Mouse (Mus musculus) thymus, postnatal 36 days (tissue): ENCODE data around the gene Susd4.

Source experiments
- DNase-seq, 2 experiments: peaks; one replicate each; pipeline ENCODE4 v3.0.0; 2022; ENCODE audit warnings: mixed read lengths in 2 of 2

Susd4 gene

GRCm38 (mm10) chr1:182863396-182863795 is 99.7 kb downstream of the Susd4 start:
- DNase-seq: no peak

- DNase-seq: no peak
These were observed 104.2 kb downstream of the Susd4 start for GRCm38 (mm10) chr1:182867886-182868285.

DNA sequence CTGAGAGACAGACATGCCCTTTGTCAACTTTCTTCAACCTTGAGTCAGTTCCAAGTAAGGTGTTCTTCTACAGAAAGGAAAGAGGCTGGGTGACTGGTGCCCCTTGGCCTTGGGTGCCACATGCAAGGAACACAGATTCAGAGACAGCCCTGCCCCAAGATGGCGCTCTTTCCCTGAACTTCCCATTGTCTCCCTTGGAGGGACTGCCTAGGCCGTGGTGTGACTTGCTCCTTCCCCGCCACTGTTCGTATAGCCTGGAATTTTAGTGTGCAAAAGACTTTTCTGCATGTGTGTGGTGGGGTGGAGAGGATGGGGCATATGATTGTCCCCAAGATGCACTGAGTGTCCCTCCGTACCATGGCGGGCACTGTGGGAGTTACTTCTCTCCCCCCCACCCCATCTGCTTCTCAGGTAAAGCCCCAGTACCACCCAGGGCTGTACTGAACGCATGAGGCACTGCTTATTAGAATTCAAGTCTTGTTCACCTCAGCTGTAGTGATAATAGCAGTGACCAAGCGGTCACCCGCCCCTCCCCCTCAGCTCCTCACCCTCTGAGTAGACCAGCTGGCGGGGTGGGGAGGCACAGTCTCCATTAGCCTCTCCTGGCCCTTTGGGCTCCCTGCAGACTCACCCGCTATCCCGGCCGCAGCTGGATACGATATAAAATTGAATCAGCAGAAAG is 104.9 kb downstream of the Susd4 start:
- peak in 1 of 2 experiments; percentile 10 for DNase-seq

DNA sequence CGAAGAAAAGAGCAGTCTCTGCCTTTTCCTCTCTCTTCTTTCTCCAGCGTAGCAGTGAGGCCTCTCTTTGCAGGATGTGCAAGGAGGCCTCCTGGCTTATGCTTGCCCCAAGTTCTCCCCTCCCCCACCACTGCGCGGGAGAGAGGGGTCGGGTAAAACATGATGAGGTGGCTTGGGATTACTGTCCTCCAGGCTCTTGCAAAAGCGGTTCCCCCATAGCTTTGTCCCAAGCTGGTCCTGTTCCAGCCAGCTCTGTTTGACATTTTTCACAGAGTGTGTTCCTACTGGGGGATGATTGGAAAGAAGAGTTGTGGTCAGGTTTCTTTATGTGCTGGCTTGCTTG is 105.4 kb downstream of the Susd4 start:
- DNase-seq: no peak

DNA sequence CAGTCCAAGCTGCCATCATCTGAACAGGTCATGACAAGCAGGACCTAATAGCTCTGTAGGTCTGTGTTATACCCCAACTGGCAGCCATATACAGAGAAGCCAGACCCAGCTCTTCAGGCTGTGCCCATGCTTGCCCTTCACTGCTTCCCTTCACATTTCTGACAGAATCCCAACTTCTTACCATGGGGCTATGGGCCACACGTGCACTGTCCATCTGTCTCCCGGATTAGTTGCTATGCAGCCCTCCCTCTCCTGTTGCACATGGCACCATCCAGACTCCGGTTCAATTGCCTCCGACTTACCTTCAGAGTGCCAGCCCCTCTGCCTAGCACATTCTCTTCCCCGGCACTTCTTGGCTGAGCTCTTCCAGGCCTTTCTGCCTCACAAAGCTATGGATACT is 114.5 kb downstream of the Susd4 start:
- DNase-seq: no peak

DNA sequence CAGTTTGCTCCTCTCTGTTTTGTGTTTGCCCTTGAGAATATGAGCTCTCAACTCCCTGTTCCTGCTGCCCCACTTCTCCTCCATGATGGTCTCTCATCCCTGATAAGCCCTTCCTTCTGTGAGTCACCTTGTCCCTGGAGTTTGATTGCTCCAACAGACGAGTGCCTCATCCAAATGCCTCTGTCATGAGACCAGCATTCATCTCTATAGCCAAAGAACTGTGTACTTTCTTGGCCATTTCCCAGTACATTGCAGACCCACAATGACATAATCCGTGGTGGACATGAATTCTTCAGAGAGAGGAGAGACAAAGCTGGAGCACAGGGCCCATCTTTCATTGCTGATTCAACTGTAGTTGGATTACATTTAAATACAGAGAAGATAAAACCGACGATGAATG is 115.1 kb downstream of the Susd4 start:
- DNase-seq: no peak

DNA sequence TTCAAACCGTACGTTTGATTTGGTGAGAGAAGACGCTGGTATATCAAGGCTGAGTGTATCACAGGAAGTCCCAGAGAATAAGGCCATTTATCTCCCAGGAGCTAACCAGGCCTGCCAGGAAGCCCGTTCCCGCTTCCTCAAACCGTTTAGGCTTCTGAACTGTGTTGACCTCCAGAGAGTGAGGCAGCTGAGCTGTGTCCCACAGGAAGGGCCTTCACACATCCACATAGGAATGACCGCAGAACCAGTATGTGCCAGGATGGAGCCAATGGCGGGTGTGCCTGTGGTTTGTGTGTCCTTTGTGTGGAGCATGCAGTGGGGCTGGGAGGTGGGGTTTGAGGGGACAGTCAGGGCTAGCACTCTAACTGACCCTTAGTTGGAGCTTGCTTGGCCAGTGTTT is 117.6 kb downstream of the Susd4 start:
- DNase-seq: no peak

- DNase-seq: no peak
These were observed 119.0 kb downstream of the Susd4 start for GRCm38 (mm10) chr1:182882611-182883010.

GRCm38 (mm10) chr1:182895698-182896097 is 132.0 kb downstream of the Susd4 start:
- peak; percentile 36 to 43 for DNase-seq

GRCm38 (mm10) chr1:182897071-182897470 is 133.4 kb downstream of the Susd4 start:
- DNase-seq: no peak

DNA sequence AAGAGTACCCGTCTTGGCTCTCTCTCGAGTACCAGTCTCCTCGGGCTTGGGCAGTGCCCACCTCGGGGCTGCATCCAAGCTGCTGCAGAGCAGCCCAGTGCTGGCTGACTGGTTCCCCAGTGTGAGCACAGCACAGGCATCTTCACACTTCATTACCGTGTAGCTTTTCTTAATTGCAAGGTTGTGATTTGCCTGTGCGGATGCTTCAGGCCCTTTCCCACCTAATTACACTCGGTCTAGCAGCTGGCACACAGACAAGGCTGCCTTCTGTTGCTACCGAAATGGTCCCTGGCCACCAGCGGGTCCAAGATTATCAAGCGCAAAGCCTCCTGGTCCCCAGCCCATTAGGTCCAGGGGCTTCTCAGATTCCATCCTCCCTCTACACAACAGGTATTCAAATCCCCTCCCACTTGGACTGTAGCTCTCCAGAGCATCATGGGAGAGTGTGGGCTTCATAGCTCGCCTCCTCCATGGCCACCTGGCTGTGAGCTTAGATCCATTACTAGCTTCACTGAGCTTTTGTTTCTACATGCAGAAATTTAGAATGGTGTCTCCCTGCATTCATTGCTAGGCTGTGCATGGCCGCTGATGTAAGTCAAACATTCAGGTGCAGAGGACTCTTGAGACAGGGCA is 134.0 kb downstream of the Susd4 start:
- no peak for DNase-seq

GRCm38 (mm10) chr1:182902095-182902494 is 138.4 kb downstream of the Susd4 start:
- DNase-seq: no peak

DNA sequence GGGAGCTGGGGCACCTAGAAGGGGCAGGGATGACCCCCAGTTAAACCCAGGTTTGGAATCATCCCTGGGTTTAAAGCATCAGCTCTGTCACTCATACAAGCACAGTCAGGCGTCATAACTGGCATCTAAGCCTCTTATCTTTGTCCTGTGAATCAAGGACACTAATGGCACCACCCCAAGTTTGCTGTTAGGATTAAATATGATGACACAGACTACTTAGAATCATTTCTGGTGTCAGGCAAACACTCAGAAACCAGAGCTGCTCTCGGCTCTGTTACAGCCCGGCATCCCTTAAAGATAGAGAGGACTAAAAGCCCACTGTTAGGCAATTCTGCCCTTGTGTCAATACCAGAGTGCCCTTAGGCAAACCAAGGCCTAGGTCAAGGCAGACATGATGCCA is 139.2 kb downstream of the Susd4 start:
- DNase-seq: no peak

DNA sequence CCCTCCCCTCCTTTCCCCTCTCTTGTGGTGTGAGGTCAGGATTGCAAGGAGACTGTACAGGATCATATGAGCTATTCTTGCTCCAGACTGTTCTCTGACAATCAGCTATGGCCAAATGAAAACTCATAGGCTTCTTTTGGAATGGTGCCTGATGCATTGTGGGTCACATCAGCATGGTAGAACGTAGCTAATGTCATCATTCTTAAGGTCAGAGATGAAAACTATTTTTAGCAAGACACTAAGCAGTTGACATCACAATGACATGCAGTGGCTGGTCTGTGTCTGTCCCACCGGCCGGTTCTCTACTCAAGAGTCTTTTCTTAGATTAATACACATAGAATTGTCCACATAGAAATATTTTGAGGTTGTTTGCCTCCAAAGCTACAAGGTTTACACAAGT is 142.0 kb downstream of the Susd4 start:
- DNase-seq: no peak

DNA sequence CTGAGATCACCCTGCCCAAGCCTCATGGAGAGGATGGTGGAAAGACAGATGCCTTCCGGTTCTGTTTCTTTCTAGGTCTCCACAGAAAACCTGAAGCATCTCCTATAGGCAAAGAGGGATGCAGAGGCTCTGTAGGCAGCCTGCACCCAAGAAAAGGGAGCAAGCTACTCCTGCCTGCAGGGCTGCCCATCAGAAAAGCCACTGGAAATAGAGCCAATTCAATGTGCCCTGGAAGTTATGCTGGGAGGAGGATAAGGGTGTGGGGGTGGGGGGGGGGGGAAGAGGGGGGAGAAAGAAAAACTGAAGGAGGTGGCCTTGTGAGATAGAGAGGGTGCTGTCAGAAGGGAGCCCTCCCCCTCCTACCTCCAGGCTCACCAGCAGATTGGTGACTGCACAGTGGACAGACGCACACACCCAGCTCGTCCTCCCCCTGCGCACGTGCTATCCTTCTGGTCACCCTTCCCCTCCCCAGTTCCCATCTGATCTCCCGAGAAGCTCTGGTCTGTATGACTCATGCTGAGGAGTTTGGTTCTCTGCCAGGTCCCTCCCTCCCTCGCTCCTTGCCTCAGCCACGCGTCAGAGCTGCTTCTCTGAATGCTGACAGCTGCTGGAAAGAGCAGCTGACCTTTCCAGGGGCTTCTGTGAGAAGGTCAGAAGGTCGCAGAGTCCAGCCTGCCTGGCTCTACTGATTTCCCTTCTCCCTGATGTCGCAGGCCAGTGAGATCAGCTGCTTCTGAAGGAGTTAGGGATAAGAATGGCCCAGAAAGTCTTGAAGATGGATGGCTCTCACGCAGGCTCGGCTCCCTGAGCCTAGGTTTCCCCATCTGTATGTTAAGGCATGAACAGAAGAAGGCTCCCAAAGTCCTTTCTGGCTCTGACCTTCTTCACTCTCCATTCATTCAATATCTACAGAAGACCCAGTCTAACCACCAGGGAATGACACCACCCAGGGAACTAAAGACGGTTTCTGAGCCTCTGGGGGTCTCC is 144.7 kb downstream of the Susd4 start:
- DNase-seq: peak in 1 of 2 experiments; percentile 7

DNA sequence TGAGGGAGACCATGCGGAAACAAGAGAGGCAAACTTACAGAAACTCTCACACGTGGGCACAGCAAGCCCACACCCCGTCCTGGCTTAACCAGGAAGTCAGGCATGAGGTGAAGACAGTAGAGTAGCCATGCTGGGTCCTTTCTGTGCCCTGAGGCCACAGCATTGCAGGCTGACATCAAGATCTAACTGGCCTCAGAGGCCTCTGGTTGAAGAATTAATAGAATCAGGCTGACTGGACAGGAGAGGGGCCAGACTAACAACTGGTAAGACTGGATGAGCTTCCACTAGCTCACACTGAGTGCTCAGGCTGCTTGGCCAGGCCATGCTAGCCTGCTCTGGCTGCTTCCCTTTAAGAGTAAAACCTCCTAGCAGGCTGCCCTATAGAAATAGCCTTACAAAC is 145.4 kb downstream of the Susd4 start:
- DNase-seq: no peak

GRCm38 (mm10) chr1:182909596-182909995 is 145.9 kb downstream of the Susd4 start:
- no peak for DNase-seq

GRCm38 (mm10) chr1:182912591-182912990 is 148.9 kb downstream of the Susd4 start:
- DNase-seq: no peak

DNA sequence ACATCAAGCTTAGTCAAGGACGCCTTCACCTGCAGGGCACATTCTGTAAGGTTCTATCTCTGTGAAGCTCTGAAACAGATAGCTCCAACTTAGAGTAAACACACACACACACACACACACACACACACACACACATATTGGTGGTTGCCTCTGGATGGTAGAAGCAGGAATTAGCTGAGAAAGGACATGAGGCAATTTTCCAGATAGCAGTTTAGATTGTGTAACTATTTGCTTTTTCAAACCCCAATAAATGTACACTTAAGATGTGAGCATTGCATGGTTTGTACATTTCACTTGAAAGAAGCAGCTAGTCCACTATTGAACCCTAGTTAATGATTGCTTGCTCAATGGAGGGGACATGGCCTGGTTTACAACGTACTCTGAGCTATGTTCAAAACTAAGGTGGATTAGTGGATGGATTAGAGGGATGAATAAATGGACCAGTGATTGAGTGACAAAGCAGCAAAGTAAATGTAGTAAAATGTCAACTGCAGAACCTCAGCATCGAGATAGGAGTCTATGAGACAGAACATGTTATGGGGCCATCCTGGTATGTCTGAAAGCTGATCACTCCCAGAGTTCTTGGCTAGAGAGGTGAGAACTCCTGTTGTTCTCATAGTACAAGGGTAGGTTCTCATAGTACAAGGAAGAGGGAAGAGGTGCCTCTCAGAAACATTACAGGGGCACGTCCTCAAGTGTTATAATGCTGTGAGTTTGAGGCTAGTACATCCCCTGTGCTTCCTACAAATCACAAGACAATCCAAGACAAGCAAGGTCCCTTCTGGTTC is 150.7 kb downstream of the Susd4 start:
- no peak for DNase-seq

DNA sequence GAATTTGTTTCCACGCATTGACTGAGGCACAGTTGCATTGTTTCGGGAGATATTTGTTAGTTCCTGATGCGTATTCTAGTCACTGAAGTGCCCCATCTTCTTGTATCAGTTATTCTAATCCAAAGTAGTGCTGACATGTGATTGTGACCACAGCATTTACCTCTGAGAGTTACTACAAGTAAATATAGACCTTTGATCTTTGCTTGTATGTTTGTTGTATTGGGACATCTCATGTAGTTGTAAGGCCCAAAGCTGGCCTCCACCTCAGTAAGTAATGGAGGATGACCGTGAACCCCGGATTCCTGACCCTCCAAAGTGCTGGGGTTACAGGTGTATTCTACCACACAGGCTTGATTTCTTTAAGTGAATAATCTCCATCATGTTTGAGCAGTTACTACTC is 152.5 kb downstream of the Susd4 start:
- DNase-seq: no peak

DNA sequence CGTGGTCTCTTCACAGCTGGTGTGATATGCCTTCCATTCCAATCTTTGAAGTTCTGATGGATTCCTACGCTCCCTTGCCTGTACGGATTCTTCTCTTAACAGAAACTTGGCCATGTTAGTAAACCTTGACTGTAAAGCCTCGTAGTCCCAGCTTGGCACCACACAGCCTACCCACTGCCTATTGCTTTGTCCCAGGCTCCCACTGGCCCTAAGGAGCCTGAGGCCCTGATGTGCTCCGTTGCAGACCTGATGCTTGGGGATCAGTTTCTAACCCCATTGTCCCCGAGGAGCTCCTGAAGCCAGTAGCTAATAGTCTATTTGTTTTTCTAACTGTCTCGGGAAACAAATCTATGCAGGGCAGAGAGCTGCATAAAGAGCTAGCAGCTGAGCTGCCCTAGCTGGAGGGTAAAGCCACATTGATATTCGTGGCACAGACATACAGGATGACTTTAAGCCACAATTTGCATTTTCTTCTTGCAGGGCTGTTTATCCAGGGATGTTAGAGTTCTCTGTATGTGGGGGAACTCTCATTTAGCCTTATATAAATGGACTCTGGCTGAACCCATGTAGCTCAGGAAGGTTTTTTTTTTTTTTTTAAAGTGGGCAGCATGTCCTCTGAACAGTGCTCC is 155.2 kb downstream of the Susd4 start:
- no peak for DNase-seq

GRCm38 (mm10) chr1:182922824-182923223 is 159.2 kb downstream of the Susd4 start:
- DNase-seq: no peak
